Mouse (Mus musculus) hindbrain, embryonic 10.5 days (tissue): ENCODE measurements at regions not wholly inside any gene's neighbourhood (a gene's known extent, or its start where the extent isn't known, plus 50 kb on each side); places are given as distances from the start of the nearest gene placed in this dataset.

Experiments
- DNase-seq: peaks from one replicate; pipeline ENCODE4 v3.0.0-alpha.2; 2017; ENCODE audit warnings: low spot score
- H3K27ac ChIP-seq: fragments of 300-500 bp; sonication (generic); 2 replicates; pipeline ENCODE4 v1.5.1; 2016; ENCODE audit warnings: mild to moderate bottlenecking, moderate library complexity
- H3K27me3 ChIP-seq: fragments of 300-500 bp; sonication (generic); 2 replicates; pipeline ENCODE4 v1.6.1; 2016; ENCODE audit warnings: mild to moderate bottlenecking; ENCODE audit not compliant: poor library complexity, insufficient read depth, severe bottlenecking
- H3K36me3 ChIP-seq: fragments of 300-500 bp; sonication (generic); 2 replicates; pipeline ENCODE4 v1.6.1; 2016; ENCODE audit warnings: mild to moderate bottlenecking, moderate library complexity
- H3K4me1 ChIP-seq: fragments of 300-500 bp; sonication (generic); replicated peaks from 2 replicates; pipeline ENCODE4 v1.6.1; 2016; ENCODE audit warnings: mild to moderate bottlenecking
- H3K4me3 ChIP-seq: fragments of 300-500 bp; sonication (generic); 2 replicates; pipeline ENCODE4 v1.5.1; 2016; ENCODE audit warnings: mild to moderate bottlenecking, moderate library complexity
- H3K9me3 ChIP-seq: fragments of 300-500 bp; sonication (generic); 2 replicates; pipeline ENCODE4 v1.6.1; 2016; ENCODE audit warnings: mild to moderate bottlenecking, moderate library complexity
- WGBS: fragments of 180-500 bp; shearing (Covaris S2); methylation state at CpG from one replicate; pipeline ENCODE4 v1.1.7; 2016; 5-methylcytosine and 5-hydroxymethylcytosine counted together

DNA sequence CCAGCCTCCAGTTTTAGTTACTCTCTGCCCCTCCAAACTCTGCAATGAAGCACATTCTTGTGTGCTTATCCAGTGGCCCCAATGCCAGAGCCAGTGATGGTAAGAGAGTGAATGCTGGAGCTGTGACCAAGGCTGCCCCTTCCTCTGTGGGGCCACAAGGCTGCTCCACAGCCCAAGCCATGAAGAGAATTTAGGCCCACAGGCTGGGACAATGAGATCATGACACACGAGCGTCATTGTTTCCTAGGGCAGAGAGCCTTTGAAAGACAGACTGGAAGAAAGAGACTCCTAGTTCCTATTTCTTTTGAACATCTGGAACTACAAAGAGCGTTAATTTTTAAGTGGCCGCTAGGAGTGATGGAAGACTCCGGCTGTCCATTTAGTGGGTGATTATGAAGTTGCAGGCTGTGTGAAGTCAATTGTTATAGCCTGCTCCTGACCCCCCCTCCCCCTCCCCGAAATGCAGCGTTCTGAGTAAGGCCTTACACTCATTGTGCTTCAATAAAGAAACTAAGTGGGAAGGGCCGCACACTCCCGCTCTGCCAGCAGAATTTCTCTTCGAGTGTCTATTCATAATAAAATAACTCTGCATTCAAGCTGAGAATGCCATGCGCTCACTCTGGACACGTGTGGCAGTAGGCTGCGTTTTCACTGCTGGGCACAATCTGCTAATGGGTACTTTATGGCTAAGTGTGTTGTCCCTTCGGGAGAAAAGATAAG is 315.1 kb downstream of the Cdh26 start:
- Histone ChIP-seq H3K27me3 (peaks cover 5% of the 10 kb centered on the region; the same call in 1 of the 2 replicates), H3K9me3 (no peaks in the 10 kb centered on the region), H3K4me3 (no peak overlapping the region), H3K27ac (peak overlapping the region; percentile 56), H3K4me1 (peaks cover 11% of the 10 kb centered on the region), H3K36me3 (no peaks in the 10 kb centered on the region)
- no peak for DNase-seq
- WGBS, result 51% methylated on average over 14 of the region's 14 CpGs

DNA sequence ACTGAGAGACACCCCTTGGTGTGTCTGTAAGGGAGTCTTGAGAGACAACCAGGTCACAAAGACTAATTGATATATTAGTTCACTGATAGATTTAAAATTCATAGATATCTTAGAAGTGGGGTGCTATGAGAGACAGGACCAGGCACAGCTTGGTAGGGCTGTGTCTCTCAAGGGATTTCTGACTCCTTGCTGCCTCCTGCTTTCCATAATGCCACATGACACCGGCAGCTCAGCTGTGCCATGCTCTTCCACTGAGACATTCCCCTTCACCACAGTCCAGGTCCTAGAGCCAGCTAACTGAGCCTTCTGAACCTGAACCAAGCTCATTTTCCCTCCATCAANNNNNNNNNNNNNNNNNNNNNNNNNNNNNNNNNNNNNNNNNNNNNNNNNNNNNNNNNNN is 320.9 kb downstream of the Cdh26 start:
- WGBS, result 87% methylated on average over 1 of the region's 1 CpGs
- Histone ChIP-seq H3K4me1 (no peaks in the 10 kb centered on the region), H3K27me3 (no peaks in the 10 kb centered on the region), H3K27ac (no peak overlapping the region), H3K4me3 (no peak overlapping the region), H3K9me3 (no peaks in the 10 kb centered on the region), H3K36me3 (no peaks in the 10 kb centered on the region)
- DNase-seq, result no peak

DNA sequence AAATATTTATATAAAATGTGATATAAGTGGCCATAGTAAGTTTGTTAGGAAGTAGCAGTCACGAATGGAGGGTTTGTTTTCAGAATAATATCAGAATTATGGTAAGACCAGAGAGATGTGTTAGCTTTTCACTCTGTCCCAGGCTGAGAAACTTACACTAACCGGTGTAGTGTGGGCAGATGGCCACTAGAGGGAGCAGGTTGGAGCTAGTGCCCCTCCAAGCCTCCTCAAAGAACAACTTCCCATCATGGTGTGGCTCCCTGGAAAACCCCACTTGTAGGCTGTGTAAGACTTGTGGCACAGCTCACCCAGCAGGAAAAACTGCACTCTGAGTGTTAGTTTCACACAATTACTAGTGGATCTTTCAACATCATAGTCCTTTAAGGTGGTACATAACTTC is 328.0 kb downstream of the Cdh26 start:
- Histone ChIP-seq H3K4me1 (no peaks in the 10 kb centered on the region), H3K9me3 (no peaks in the 10 kb centered on the region), H3K27ac (no peak overlapping the region), H3K27me3 (no peaks in the 10 kb centered on the region), H3K4me3 (no peak overlapping the region), H3K36me3 (no peaks in the 10 kb centered on the region)
- peak; percentile 76 for DNase-seq
- 5% methylated on average over 2 of the region's 2 CpGs for whole genome bisulfite sequencing

DNA sequence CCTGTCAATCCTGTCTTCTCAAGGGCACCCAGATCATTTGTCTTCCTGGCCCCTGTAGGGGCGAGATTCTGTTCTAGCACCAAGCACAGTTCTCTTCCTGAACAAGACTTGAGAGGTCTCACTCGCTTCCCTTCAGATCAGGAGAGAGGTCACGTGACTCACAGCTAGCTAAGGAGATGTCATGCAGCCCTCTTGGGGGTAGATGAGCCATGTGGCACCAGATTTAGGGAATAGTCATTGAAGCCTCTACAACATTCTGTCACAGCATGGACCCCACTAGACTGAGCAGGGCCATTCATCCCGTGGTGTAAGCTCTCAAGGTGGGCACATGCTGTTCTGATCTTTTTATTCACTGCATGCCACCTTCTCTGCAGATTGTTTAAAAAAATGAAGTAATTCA is 338.2 kb downstream of the Cdh26 start:
- DNase-seq, result no peak
- Histone ChIP-seq H3K36me3 (no peaks in the 10 kb centered on the region), H3K4me3 (no peak overlapping the region), H3K4me1 (no peaks in the 10 kb centered on the region), H3K9me3 (no peaks in the 10 kb centered on the region), H3K27me3 (no peaks in the 10 kb centered on the region), H3K27ac (no peak overlapping the region)
- 71% methylated on average over 4 of the region's 4 CpGs for WGBS

DNA sequence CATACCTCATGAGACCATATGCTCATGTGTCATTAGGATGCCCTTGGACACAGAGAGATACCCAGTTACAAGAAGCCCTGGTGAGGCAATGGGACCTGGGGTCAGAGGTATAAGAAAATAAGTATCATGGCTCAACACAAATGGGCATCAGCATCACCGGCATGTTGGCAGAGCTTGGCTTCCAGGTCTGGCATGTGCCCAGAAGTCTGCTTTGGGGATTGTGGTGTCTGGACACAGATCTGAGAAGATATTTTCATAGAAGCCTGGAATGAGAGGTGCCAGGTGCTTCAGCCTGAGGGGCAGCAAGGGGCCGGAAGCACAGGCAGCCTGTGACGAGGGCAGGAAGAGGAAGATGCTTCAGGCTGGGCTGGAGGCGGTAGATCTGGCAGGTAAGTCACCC is 338.7 kb downstream of the Cdh26 start:
- Histone ChIP-seq H3K4me3 (no peak overlapping the region), H3K36me3 (no peaks in the 10 kb centered on the region), H3K9me3 (no peaks in the 10 kb centered on the region), H3K27me3 (no peaks in the 10 kb centered on the region), H3K4me1 (no peaks in the 10 kb centered on the region), H3K27ac (no peak overlapping the region)
- WGBS, result 88% methylated on average over 4 of the region's 4 CpGs
- DNase-seq, result no peak

DNA sequence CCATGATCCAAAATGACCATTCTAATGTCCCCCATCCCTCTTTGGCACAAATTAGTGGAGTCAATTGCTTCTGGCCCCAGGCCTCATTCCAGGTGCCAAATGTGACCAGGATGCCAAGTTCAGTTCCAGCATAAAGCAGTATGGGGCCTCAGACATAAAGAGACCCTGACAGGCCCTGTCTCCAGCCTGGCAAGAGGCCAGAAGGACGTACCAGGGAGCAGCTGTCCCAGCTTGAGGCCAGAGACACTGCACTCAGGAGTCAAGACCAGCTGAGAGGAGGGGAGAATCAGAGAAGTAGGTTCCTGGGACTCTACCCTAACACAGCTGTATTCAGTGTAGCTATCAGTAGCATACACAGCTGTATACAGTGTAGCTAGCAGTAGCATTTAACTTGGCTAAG is 341.1 kb downstream of the Cdh26 start:
- Histone ChIP-seq H3K27ac (no peak overlapping the region), H3K27me3 (no peaks in the 10 kb centered on the region), H3K4me3 (no peak overlapping the region), H3K9me3 (no peaks in the 10 kb centered on the region), H3K4me1 (no peaks in the 10 kb centered on the region), H3K36me3 (no peaks in the 10 kb centered on the region)
- no peak for DNase-seq
- 51% methylated on average over 1 of the region's 1 CpGs for WGBS

DNA sequence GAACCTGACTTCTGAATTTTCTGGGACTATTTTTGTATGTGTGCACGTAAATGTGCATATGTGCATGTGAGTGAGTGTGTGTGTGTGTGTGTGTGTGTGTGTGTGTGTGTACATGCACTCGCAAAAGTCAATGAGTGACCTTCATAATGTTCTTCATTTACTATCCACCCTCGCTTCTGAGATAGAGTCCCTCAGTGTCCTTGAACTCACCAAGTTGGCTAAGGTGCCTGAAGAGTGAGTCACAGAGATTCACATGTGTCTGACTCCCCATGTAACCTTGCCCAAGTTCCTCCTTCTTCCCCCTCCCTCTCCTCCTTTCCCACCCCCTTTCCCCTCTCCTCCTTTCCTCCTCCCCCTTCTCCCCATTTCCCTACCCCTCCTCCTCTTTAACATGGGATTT is 341.6 kb downstream of the Cdh26 start:
- Histone ChIP-seq H3K36me3 (no peaks in the 10 kb centered on the region), H3K9me3 (no peaks in the 10 kb centered on the region), H3K27me3 (no peaks in the 10 kb centered on the region), H3K27ac (no peak overlapping the region), H3K4me3 (no peak overlapping the region), H3K4me1 (no peaks in the 10 kb centered on the region)
- 96% methylated on average over 3 of the region's 3 CpGs for WGBS
- DNase-seq, result no peak

DNA sequence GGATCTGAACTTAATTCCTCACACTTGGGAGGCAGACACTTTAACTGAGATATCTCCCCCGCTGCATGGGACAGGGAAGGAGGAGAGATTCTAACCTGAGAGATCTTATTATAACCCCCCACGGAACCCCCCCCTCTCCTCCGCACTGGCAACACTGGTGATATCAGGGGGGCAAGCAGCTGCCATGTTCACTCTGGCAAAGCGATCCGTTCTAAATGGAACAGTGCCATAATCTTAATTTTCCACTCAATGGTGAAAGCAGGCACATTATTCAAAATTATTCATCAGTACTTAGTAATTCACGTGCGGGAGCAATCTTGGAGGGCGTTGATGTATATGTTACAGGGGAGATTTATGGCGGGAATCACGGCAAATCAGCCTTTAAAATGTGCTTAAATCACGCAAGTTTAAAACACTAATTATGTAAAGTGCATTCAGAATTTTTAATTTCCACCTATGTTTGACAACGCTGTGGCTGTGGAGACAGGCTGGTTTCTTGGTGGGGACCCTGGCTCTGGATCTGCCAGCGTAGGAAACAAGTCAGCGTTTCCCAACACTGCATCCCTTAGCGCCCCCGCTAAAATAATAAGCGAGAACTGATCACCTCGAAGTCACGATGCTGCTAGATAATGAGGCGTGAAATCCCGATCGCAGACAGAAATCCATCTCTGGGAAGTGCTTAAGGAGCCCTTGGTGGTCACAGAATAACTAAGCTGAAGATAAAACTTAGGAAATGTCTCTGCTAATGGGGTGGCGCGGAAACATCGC is 354.7 kb downstream of the Cdh26 start:
- Histone ChIP-seq H3K36me3 (no peaks in the 10 kb centered on the region), H3K27me3 (no peaks in the 10 kb centered on the region), H3K9me3 (no peaks in the 10 kb centered on the region), H3K4me1 (peaks cover 29% of the 10 kb centered on the region), H3K27ac (no peak overlapping the region), H3K4me3 (no peak overlapping the region)
- DNase-seq, result no peak
- 78% methylated on average over 25 of the region's 25 CpGs for WGBS

DNA sequence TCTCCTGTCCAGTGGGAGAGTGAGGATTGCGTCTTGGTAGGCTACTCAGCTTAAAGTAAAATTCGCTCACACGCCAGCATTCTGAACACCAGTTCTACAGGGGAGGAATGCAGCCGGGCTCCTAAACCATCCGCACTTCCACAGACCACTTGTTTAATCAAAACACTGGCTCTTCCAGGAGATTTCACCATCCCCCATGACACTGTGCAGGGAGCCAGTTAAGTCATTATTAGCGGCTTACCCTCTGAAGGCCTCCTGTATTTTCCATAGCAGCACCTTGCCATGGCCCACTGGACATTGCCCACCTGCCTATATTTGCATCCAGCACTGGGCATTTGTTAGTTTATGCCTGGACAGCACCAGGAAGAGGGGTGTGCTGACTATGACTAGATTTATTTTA is 355.5 kb downstream of the Cdh26 start:
- no peak for DNase-seq
- 65% methylated on average over 6 of the region's 6 CpGs for WGBS

DNA sequence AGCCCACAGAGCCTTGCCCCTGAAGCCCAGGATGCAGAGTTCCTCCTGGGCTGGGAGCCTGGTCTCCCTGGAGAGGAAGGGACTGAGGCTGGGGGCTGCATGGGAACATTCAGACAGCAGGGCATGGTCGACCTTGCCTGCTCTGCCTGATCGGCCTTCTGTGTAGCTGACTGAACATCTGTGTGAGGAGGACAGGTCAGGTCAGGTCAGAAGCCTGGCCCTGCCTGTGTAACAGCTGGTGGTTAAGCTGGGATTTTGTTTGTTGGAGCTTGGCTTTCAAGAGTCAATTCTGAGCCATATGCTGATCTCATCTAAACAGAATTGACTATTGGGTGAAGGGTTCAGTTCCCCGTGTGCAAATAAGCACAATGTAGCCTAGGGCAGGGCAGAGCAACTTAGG is 365.5 kb downstream of the Cdh26 start:
- Histone ChIP-seq H3K9me3 (no peaks in the 10 kb centered on the region), H3K27me3 (no peaks in the 10 kb centered on the region), H3K4me1 (peaks cover 11% of the 10 kb centered on the region), H3K36me3 (no peaks in the 10 kb centered on the region), H3K27ac (no peak overlapping the region), H3K4me3 (no peak overlapping the region)
- 39% methylated on average over 3 of the region's 3 CpGs for WGBS
- peak; percentile 30 for DNase-seq

More for the DNA sequence above, 355.5 kb downstream of the Cdh26 start:
- Histone ChIP-seq H3K27me3 (no peaks in the 10 kb centered on the region), H3K36me3 (no peaks in the 10 kb centered on the region), H3K4me1 (peaks cover 29% of the 10 kb centered on the region), H3K4me3 (no peak overlapping the region), H3K9me3 (no peaks in the 10 kb centered on the region), H3K27ac (no peak overlapping the region)

DNA sequence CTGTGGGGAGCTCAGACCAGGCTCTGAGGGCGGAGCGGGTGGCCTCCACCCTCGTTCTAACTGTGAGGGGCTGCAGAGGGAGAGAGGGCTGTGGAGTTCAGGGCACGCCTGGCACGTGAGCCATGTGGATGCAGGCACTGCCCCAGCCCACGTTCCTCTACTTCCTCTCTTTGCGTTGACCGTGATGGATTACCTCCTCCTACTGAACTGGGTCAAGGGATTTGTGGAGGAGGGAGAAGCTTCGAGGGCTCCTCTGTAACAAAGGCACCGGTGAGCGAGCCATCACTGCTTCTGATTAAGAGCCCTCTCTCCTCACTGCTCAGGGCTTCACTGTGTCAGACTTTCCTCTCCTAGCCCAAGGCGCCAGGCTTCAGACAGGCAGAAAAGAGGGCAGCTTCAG is 371.1 kb downstream of the Cdh26 start:
- H3K4me3 ChIP-seq, result no peak overlapping the region
- 66% methylated on average over 12 of the region's 12 CpGs for WGBS
- no peaks in the 10 kb centered on the region for H3K4me1 ChIP-seq
- 0 out of 2 replicates have a peak, but pooled peaks cover 3% of the 10 kb centered on the region for H3K27me3 ChIP-seq
- H3K27ac ChIP-seq, result no peak overlapping the region
- H3K36me3 ChIP-seq, result no peaks in the 10 kb centered on the region
- DNase-seq, result no peak
- H3K9me3 ChIP-seq, result no peaks in the 10 kb centered on the region

DNA sequence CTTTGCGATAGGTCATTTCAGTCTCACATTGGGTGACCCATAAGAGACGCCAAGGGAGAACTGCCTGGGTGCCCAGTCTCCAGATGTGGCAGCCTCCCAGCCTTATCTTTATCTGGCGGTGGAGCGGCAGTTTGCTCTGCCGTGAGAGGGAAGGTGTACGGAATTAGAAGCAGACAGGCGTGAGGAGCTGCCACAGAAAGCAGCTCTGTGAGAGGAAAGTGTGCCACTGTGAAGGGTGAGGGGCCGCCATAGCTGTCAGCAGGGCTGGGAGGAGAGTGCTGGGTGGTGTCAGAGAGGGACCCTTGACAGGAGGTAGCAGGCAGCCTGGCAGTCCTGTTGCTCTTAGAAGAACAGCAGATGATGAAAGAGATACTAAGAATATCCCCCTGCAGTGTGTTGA is 375.0 kb downstream of the Cdh26 start:
- H3K27me3 ChIP-seq, result 0 out of 2 replicates have a peak, but pooled peaks cover 3% of the 10 kb centered on the region
- 74% methylated on average over 8 of the region's 8 CpGs for WGBS

DNA sequence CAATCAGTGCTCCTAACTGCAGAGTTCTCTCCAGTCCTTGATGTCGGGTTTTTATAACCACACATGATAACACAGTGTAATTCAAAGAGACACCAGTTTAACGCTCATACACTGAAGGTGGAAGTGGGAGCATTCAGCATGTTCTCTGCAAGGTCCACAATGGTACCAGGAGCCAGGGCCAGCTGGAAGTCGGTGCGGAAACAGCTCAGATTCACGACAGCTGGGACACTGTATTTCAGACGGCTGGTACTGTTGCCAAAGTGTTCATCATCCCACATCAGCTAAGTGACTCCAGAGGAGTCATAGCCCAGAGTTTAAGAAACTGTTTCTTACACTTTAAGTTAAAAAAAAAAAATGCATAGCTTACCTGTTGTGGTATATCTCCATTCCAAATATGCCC is 391.2 kb downstream of the Cdh26 start:
- H3K36me3 ChIP-seq, result no peaks in the 10 kb centered on the region
- 90% methylated on average over 6 of the region's 6 CpGs for WGBS
- no peak overlapping the region for H3K27ac ChIP-seq
- H3K4me1 ChIP-seq, result no peaks in the 10 kb centered on the region
- DNase-seq, result no peak
- no peaks in the 10 kb centered on the region for H3K9me3 ChIP-seq
- no peaks in the 10 kb centered on the region for H3K27me3 ChIP-seq
- H3K4me3 ChIP-seq, result no peak overlapping the region

More for the DNA sequence above, 375.0 kb downstream of the Cdh26 start:
- Histone ChIP-seq H3K4me3 (no peak overlapping the region), H3K9me3 (no peaks in the 10 kb centered on the region), H3K27ac (no peak overlapping the region), H3K36me3 (no peaks in the 10 kb centered on the region), H3K4me1 (peaks cover 5% of the 10 kb centered on the region; the same call in 1 of the 2 replicates)
- no peak for DNase-seq
